Mouse (Mus musculus) cortical plate, adult 2 months (tissue): ENCODE results near the gene Lrrc18.

Source experiments
- CTCF ChIP-seq: fragments of 200-500 bp; IDR thresholded peaks from 2 replicates; pipeline ENCODE4 v1.5.1; 2011; ENCODE audit warnings: mild to moderate bottlenecking, control low read depth, low read length; ENCODE audit not compliant: insufficient read depth; ENCODE audit errors: extremely low read depth
- POLR2A ChIP-seq: fragments of 200-500 bp; IDR thresholded peaks from 2 replicates; pipeline ENCODE4 v1.6.1; 2011; ENCODE audit warnings: mild to moderate bottlenecking, low read length, control low read depth; ENCODE audit not compliant: insufficient read depth; ENCODE audit errors: extremely low read depth

DNA sequence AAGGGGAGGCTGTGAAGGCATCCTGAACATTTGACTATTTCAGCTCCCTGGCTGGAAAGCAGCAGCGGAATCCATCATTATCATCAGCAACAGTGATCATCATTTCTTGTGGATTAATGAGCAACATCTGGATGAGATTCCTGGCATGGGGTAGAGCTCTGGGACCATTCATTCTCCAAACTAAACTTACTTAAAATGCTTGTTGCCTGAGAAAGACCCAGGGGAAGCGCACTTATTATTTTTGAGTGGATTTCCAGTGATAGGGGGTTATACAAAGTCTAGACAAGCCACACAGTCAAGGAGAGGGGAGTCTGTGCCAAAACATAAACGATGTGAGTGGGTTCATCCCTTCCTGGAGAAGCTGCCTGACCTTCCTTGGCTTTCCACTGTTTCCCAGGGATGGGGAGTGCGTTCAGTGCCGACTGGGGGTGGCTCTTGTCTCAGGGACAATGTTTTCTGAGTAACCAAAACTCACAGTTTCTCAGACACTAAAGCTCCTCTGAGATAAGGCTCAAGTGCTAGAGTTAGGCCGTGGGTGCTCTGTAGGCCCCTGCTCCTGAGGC is 6.9 kb upstream of the Lrrc18 start:
- TF ChIP-seq POLR2A (no peak), CTCF (no peak)
